Mouse (Mus musculus): Measurements from ENCODE around the gene Cdkn2aip.

Gene Cdkn2aip

DNA sequence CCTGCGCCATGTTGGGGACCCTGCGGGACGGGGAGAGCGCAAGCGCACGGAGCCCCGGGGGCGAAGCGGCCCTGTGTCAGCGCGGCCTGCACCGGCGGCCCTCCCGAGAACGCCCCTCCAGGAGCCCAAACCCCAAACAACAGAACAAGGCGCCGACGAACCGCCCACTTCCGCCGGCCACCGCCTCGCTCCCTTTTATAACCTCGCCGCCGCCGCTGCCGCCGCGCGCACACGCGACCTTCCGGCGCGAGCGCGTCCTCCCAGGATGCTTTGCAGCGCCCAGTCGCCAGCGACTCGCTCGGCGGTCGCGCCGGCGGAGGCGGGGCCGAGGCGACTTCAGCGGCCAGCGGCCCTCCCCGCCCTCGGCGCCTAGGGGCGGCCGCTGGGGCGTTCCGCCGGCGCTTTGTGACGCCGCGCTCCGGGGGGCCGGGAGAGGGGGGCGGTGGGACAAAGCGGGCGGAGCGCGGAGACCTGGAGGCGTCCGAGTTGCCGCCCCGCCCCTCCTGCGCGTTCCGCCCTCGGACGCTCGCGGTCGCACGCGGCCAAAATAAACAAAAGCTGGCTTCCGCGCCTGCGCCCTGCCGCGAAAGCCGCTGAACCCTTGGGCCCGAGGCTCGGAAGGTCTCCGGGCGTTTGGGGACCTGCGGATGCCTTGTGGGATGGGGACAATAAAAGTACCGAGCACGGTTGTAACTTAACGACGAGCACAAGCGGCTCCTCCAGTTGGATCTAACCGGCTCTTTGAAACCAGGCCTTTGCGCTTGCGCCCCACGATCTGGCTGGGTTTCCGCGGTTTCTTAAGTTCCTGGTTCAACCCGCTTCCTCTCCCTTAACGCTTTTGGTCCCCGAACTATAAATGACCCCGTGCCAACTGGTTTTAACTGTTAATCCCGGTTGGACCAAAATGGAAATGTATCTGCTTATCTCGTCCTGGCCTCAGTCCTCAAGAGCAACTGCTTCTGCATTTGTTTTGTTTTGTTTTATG lies at the start of gene Cdkn2aip:
TSS of gene Cdkn2aip (minus strand) at position 172 of the 985 bp plus-strand sequence.
- DNase-seq (ENCODE audit: low spot score): peak; percentile 88

DNA sequence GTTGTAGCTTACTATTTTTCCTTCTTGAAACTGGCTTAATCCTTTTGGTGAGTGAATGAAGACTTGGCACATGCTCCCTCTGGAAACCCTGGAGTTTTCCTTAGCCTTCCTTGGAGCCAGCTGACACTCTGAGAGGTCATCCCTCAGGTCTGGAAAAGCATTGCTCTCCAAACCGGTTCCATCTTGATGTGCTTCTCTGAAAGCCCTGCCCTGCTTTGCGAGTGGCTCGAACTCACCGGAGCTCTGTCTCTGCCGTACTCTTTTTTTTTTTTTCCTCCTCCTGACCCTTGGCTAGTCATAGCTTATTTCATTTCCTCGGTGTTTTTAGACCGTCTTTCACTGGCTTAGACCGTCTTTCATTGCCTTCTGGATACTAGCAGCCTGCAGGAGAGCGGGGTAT lies 49.5 kb upstream of the Cdkn2aip start:
- DNase-seq (ENCODE audit: low spot score): no peak

DNA sequence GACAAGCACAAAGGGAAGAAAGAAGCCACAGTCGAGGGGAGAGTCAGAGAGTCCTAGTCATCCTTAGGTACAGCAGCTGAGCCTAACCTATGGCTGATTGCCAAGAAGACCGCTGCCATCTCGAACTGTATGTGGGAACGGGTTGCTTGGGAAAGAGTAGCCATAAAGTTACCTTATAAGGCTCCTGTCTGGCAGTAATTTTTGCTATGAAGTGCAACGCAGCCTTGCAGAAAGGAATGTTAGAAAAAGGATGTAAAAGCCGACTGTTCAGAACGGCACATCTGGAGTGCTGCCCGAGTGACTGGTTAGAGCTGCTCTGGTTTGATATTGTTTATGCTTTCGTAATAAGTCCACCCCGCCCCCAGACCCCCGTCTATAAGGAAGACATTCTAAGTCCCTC lies 47.0 kb upstream of the Cdkn2aip start:
- no peak for DNase-seq (ENCODE audit: low spot score)

DNA sequence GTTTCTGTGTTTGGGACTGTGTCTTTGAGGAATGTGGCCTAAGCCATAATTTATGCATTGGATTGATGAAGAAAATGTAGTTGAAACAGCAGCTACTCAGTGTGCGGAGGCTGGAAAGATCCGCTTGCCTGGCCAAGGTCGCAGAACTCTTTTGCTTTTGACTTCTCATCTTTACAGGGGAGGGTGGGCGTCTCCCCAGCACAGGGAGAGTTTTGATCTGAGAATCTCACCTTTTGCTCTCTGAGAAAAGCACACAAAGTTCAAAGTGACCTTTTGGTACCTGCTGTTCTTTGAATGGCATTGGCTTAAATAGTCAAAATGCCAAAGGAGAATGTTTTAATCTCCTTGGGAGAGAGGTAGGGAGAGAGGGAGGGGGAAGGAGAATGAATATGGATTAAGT lies 46.5 kb upstream of the Cdkn2aip start:
- DNase-seq (ENCODE audit: low spot score): no peak

DNA sequence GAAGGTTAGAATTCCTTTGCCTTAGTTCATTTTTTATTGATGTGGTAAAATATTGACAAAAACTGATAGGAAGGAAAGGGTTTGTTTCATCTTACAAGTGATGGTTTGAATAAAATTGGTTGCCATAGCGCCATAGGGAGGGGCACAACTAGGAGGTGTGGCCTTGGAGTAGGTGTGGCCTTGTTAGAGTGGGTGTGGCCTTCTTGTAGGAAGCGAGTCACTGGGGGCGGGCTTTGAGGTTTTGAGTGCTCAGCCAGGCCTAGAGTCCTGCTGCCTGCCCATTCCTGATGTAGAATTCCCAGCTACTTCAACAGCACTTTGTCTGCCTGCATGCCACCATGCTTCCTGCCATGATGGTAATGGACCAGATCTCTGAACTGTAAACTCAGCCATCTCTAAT lies 39.4 kb upstream of the Cdkn2aip start:
- no peak for DNase-seq (ENCODE audit: low spot score)

DNA sequence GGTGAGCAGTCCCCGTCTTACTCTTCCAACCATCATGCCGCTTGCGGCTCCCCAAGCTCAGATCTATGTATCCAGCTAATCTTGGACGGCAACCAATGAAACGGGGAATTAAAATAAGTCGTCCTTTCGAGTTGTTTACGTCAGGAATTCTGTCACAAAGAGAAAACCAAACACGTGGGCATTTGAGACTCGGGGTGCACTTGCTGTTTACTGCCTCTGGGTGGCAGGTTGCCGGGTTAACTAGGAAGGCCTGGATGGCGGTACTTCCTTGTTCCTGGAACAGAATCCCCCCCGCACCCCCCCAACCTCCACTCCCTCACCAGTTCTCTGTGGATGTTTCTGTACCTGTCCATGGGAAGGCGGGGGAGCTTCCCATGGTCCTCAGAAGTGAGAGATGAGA lies 36.4 kb upstream of the Cdkn2aip start:
- DNase-seq (ENCODE audit: low spot score): no peak

DNA sequence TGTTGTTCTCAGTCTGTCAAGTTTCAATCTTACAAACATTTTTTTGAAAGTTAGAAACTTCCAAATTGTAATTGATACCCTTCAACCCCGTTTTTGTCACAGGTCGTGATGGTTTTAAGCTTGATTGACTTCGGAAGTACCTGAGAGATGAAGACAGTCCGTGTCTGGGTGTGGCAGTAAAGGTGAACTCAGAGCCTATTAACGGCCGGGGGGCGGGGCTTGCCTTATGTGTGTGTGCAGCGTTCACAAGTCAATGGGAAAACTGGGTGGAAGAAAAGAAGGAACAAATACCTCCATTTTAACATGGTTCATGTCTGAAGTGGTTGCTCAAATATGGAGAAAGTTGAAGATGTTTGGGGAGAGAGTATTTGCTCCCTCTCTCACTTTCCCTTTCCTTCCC lies 35.8 kb upstream of the Cdkn2aip start:
- no peak for DNase-seq (ENCODE audit: low spot score)

DNA sequence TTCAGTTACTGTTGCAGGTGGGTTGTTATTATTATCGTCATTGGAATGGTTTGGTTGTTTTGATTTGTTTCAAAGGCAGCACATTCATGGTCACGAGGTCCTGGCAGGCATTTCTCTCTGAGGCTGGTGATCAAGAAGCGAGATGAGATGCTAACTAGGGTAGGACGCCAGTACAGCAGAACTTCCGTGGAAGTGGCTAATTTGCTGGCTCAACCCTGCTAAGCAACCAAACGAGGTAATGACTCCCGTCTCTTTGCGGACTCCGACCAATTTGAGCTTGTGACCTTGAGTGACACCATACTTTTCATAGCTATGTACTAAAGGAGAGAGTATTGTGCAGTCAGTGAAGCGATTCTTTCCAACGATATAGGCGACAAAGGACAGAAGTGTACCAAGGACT lies 32.6 kb upstream of the Cdkn2aip start:
- DNase-seq (ENCODE audit: low spot score): no peak

DNA sequence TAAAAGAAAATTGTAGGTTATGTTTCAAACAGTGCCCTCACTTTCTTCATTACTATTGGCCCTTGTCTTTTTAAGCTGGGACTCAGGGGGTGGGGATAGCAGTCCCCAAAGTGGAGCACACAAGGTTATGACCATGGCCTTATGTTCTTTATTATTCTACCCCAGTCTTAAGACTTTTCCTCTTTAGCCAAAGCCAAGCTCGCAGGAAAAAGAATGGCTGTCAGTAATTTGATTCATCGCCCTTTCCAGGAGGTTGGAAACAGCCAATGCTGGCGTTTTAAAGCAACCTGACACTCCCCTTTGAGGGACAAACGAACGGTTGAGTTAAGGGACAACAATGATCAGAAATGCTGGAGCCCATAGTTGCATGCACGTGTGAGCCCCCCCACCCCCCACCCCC lies 32.1 kb upstream of the Cdkn2aip start:
- no peak for DNase-seq (ENCODE audit: low spot score)

DNA sequence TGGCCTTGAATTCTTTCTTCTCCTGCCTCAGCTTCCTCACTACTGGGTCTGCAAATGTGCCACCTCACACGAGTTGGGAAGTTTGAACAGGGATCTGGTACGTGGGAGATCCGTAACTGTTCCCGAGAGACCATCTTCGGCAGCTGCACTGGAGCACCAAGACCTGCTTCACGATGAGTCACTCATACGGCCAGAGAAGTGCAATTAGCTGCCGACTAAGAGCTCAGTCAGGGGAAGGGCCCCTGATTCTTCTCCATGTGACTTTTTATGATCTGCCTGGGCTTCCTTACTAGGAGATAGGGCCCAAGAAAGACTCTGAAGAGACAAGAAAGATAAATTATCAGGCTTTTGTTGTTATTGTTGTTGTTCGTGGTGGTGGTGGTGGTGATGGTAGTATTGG lies 31.1 kb upstream of the Cdkn2aip start:
- no peak for DNase-seq (ENCODE audit: low spot score)

DNA sequence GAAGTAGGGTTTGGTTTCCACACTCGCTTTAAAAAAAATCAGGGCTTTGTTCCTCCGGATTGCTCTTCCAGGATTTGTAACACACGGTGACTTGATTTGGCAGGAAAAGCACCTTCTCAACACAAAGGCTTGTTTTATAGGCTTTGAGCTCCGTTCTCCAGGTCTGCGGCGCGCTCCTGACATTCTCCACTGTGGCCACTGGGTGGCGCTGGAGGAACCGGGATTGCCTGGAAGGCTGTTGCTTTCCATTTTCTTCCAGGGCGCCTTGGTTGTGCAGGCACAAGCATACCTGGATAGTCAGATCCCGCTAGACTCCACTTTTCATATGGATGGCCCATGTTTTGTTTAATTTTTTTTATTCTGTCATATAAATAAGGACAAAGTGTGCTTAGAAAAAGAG lies 29.7 kb upstream of the Cdkn2aip start:
- DNase-seq (ENCODE audit: low spot score): peak; percentile 93

DNA sequence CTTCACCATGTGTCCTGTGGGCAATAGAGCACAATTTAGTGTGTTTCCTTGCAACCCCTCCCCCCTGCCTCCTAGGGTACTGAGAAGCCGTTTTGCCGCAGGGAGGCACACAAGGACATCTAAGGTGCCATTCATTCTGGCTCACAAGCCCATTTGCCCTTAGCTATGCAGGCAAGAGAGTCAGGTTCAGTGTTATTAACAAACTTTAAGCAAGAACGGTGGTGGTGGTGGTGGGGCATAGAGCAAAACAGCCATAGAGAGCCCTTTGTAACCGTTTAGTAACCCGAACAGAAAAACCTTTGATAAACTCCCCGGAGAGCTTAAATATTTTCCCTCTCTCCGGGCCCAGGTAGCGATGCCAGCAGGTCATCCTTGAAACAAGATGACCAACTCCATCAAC lies 29.3 kb upstream of the Cdkn2aip start:
- DNase-seq (ENCODE audit: low spot score): no peak

DNA sequence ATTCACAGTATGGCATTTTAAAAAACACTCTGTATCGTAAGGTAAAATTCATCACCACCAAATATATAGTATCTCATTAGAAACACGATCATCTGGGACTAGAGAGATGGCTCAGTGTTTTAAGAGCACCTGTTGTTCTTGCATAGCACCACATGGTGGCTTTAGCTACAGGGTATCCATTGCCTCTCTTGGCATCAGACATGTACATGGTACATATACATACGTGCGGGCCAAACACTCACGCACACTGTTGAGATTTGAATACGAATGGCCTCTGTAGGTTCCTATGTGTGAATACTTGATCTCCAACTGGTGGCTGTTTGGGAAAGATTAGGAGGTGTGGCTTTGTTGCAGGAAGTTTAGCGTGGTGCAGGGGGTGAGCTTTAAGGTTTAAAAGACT lies 28.6 kb upstream of the Cdkn2aip start:
- no peak for DNase-seq (ENCODE audit: low spot score)

DNA sequence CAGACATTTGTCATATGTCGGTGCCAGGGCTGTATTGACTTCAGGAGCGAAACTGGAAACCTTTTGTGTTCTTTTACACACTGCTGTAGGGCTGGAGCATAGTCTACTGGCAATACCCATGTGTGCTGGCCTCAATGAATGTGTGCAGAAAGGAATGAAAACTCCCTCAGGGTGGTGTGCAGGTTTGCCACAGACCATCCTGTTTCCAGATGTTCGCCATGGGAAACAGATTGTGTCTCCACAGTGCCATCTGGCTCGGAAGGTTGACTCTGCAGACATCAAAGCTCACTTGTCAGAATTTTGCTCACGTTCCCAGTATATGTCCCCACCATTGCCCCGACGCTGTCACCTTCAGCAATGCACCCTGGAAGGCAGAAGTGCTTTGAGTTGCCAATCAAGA lies 23.4 kb upstream of the Cdkn2aip start:
- DNase-seq (ENCODE audit: low spot score): no peak

DNA sequence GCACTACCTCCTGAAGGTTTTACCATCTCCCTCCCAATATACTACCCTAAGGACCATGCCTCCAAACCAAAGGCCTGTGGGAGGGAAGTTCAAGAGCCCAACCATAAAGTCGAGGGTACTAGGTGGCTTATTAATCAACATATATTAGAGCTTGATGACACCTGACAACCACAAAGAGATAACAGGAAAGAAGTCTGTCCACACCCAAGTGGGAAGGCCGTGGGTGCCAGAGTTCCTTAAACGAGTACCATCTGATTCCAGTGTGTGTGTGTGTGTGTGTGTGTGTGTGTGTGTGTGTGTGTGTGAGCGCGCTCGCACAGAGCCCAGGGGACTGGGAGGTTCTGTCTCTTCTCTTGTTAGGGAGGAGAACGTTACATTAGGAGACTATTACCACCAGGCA lies 15.6 kb upstream of the Cdkn2aip start:
- no peak for DNase-seq (ENCODE audit: low spot score)

DNA sequence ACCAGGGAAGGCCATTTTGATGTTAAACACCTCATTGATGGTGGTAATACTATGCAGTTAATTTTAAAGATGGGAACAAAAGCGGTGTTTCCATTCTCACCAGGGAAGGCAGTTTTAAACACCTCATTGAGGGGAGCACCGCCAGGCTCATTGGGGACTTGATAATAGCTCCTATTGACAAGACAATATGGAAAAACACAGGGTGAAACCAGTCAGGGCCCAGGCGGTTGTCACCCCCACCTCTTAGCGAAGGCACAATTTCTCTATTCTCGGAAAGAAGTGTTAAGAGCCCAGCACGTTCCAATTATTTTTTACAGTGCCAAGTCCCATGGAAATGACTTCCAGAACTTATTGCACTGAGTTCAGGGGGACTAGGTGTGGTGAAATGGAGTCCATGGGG lies 13.2 kb upstream of the Cdkn2aip start:
- no peak for DNase-seq (ENCODE audit: low spot score)

DNA sequence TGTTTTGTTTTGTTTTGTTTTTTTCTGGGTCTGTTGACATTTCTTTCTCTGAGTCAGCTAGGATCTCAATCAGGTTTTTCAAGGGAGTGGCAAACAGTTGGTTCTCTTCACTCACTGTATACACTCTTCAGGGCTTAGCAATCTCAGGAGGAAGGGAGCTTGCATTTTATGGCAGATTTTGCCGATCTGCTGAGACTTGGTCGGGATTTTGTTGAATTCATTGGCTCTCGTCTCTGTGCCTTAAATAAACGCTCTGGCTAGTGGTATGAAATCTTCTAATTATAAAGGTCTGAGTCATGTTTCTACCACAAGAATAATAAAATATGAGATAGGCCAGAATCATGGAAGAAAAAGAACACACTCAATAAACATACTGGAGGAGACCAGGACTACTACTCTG lies 7.9 kb upstream of the Cdkn2aip start:
- DNase-seq (ENCODE audit: low spot score): no peak

DNA sequence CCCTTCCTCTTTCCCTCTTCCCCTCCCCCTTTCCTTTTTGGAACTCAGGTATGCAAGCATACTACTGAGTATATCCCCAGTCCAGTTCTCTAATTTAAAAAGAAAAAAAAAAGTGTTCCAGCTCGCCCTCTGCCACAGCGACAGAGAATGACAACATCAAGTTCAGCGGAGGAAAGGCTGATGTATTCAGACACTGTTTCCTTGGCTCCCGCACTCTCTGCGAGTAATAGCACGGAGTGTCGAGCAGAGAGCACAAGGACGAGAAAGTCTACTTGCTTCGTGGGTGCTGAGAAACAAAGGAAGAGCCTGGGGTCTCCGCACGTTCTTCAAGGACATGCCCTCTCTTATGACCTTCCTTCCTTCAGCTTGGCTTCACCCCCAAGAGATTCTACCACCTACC lies 4.9 kb upstream of the Cdkn2aip start:
- DNase-seq (ENCODE audit: low spot score): no peak

DNA sequence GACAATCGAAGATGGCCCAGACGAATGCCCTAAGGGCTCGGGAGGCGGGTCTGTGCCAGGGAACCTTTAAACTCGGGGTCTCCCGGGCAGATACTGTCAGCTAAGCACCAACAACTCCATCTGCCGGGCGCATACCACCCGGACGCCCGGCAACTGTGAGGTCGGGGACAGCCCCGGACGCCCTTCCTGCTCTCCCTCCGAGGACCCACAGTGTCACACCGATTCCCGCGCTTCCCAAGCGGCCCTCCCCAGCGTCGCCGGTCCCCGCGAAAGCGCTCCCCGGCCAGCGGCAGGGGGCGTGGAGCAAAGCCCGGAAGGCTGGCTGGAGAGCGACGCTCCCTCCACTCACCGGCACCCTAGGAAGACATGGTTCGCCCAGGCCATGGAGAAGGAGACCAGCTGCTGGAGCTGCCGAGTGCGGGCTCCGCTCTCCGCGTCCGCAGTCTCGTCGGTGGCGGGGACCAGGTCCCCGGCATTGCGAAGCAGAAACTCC lies 515 bp downstream of the Cdkn2aip start:
- no peak for DNase-seq (ENCODE audit: low spot score)

DNA sequence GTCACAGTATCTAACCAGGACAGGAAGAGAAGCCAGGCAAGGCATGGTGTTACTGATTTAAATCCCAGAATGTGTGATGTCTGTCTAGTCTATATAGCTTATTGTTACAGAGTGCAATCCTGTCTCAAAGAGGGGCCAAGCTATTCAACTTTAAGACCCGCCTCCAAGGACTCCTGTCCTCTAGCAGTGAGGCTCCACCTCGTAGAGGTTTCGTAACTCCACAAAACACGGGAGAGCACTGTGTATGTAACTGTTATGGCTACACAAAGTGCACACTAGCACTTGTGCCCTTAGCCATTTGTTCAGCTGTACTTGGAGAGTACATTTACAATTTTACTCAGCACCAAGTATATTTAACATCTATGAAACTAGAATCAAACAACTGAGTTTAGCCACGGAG lies 5.6 kb downstream of the Cdkn2aip start:
- no peak for DNase-seq (ENCODE audit: low spot score)

DNA sequence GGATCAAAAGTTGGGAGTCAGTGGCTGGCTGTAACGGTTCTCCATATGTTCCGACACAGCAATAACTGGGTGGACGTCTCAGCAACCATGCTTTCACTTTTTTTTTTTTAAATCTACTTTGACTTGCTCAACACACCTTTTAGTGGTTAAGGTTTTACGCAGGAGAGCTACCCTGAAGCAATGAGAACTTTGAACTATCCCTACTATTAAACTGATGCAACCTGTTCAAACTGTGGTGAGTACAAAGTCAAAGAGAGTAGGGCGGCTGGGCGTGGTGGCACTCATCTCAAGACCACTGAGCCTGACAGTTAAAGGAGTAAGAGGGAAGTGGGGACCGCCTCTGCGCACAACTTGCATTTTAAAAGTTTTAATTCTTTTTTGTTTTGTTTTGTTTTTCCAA lies 7.0 kb downstream of the Cdkn2aip start:
- no peak for DNase-seq (ENCODE audit: low spot score)

DNA sequence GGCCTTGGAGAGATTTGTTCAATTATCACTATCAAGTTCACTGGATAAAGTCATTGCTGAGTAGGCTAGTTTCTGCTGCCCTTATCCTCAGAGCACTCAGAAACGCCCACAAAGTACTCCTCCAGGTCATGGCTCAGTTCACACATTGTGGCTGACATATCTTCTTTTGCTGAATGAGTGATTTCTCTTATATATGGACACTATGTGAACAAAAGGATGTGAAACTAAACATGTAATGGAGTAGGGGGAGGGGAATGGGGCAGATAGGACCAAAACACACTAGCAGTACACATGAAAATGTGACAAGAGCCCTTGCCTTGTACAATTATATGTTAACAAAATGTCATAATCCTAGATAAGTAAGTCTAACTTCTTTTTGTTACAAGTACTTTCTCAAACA lies 11.4 kb downstream of the Cdkn2aip start:
- DNase-seq (ENCODE audit: low spot score): no peak

DNA sequence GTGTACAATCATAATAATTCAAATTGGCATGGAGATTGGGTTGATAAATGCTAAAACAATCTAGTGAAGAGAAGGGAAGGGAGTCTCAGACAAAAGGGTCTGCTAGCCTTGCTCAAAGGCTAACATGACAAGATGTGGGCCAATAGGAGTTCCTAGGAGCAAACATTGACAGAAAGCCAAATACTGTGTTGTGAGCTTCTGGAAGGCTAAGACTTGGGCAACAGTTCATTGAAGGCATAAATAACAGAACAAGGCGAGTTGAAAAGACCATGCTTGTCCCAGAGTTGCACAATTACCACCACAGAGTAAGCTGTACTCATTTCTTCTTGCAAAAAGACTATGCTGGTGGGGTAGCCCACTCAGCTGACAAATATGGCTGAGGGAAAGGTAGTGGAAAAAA lies 16.0 kb downstream of the Cdkn2aip start:
- DNase-seq (ENCODE audit: low spot score): no peak
